Mouse (Mus musculus) hindbrain, embryonic 13.5 days (tissue): Measurements from ENCODE around the gene C3ar1. TPM values are rescaled to one million over a fixed set of nuclear protein-coding genes. Genes with fewer than 3 reads are reported as not detected.

ENCODE experiments used
- ATAC-seq: fragments of 200-750 bp; cut with Nextera tagmentation; 2 replicates; pipeline ENCODE4 v1.8.0; 2017; ENCODE audit warnings: moderate TSS enrichment; ENCODE audit not compliant: low FRiP score
- H3K27ac ChIP-seq: fragments of 300-500 bp; sonication (generic); 2 replicates; pipeline ENCODE4 v1.5.1; 2015; ENCODE audit warnings: inconsistent platforms, mild to moderate bottlenecking, moderate library complexity
- H3K27me3 ChIP-seq: fragments of 300-500 bp; sonication (generic); 2 replicates; pipeline ENCODE4 v1.6.1; 2015; ENCODE audit warnings: mild to moderate bottlenecking, inconsistent platforms
- H3K36me3 ChIP-seq: fragments of 300-500 bp; sonication (generic); 2 replicates; pipeline ENCODE4 v1.6.1; 2015; ENCODE audit warnings: mild to moderate bottlenecking, inconsistent platforms
- H3K4me1 ChIP-seq: fragments of 300-500 bp; sonication (generic); replicated peaks from 2 replicates; pipeline ENCODE4 v1.6.1; 2015; ENCODE audit warnings: inconsistent platforms
- H3K4me2 ChIP-seq: fragments of 300-500 bp; sonication (generic); 2 replicates; pipeline ENCODE4 v1.6.1; 2015; ENCODE audit warnings: inconsistent platforms, mild to moderate bottlenecking, moderate library complexity
- H3K4me3 ChIP-seq: fragments of 300-500 bp; sonication (generic); 2 replicates; pipeline ENCODE4 v1.5.1; 2015; ENCODE audit warnings: mild to moderate bottlenecking, inconsistent platforms
- H3K9ac ChIP-seq: fragments of 300-500 bp; sonication (generic); 2 replicates; pipeline ENCODE4 v1.6.1; 2015; ENCODE audit warnings: mild to moderate bottlenecking, inconsistent platforms
- H3K9me3 ChIP-seq: fragments of 300-500 bp; sonication (generic); 2 replicates; pipeline ENCODE4 v1.6.1; 2016; ENCODE audit warnings: inconsistent platforms
- WGBS: fragments of 180-500 bp; shearing (Covaris S2); methylation state at CpG from one replicate; pipeline ENCODE4 v1.1.7; 2015; 5-methylcytosine and 5-hydroxymethylcytosine counted together
- polyA plus RNA-seq: library from polyadenylated mRNA; unstranded; fragments of >200 nt; fragmentation: Nextera tagmentation; extraction: Ambion mirVana; gene quantifications from 2 replicates; pipeline ENCODE4 v1.2.1, GENCODE M21; 2015

Gene C3ar1
- polyA plus RNA-seq, 1 experiment from 2014 or later = 1.7 TPM

- Histone ChIP-seq H3K9ac (no peak overlapping the region), H3K4me1 (no peaks in the 10 kb centered on the region), H3K9me3 (no peaks in the 10 kb centered on the region), H3K27ac (no peak overlapping the region), H3K36me3 (no peaks in the 10 kb centered on the region), H3K4me3 (no peak overlapping the region), H3K4me2 (no peak overlapping the region), H3K27me3 (peaks cover 19% of the 10 kb centered on the region; the same call in 1 of the 2 replicates)
- ATAC-seq = no peak
- WGBS = 63% methylated on average over 4 of the region's 4 CpGs
These were observed 12.0 kb upstream of the C3ar1 start for GRCm38 (mm10) chr6:122867914-122868313.

DNA sequence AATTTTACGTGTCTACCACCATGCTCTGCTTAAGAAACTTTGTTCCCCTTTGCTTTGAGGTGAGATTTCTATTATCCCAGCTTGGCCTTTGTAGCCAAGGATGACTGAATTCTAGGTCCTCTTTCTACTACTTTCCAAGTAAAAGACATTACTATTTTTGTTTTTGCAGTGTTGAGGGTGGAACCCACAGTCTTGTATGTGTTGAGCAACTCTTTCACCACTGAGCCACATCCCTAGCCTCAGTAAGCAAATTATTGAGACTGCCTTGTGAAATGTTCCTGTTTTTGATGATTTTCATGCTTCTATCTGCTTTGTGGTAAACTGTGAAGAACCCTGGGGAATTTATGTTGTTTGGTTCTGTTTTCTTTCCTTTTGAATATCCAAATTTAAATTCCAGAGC, 6.9 kb upstream of the C3ar1 start:
- WGBS = 85% methylated on average over 1 of the region's 1 CpGs
- Histone ChIP-seq H3K4me3 (no peak overlapping the region), H3K36me3 (no peaks in the 10 kb centered on the region)

DNA sequence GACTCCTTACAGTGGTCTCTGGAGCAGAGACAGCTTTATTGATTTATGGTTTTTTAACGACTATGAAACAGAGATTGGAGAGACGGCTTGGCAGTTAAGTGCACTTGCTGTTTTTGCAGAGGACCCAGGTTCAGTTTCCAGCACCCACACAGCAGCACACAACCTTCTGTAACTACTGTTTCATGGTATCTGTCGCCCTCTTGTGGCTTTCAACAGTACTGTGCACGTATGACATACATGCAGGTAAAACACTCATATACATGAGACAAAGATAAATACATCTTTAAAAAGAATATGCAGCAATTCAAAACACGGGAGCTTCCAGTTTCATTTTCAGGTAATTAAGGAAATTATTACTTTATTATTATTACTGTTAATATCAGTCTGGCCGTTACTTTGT, 6.5 kb upstream of the C3ar1 start:
- Histone ChIP-seq H3K4me2 (no peak overlapping the region), H3K36me3 (no peaks in the 10 kb centered on the region), H3K4me3 (no peak overlapping the region), H3K27me3 (no peaks in the 10 kb centered on the region), H3K9ac (no peak overlapping the region), H3K4me1 (no peaks in the 10 kb centered on the region), H3K9me3 (peaks cover 16% of the 10 kb centered on the region), H3K27ac (no peak overlapping the region)
- no peak for ATAC-seq
- 81% methylated on average over 6 of the region's 6 CpGs for WGBS

More for the DNA sequence above, 6.9 kb upstream of the C3ar1 start:
- no peaks in the 10 kb centered on the region for H3K4me1 ChIP-seq
- peaks cover 16% of the 10 kb centered on the region for H3K9me3 ChIP-seq
- no peaks in the 10 kb centered on the region for H3K27me3 ChIP-seq
- no peak overlapping the region for H3K9ac ChIP-seq
- H3K27ac ChIP-seq = no peak overlapping the region
- ATAC-seq = no peak
- H3K4me2 ChIP-seq = no peak overlapping the region

DNA sequence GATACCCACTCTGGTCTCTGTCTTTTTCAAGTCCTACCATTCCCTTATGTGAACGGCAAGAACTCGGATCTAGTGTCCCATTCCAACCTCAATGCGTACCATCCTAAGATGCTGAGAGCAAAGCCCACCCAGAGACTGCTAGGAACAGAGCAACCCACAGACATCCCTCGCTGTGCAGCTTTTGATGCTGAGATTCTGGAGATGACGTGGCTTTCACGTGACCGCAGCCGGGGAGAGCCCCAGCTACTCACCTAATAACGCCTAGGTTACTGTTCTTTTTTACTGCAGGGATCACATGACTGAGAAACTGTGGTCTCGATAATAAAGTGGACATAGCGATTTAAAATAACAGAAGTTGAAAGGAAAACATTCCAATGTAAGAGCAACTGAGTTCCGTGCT, 1.4 kb downstream of the C3ar1 start:
- Histone ChIP-seq H3K4me1 (no peaks in the 10 kb centered on the region), H3K27me3 (no peaks in the 10 kb centered on the region), H3K27ac (no peak overlapping the region), H3K4me2 (no peak overlapping the region), H3K4me3 (no peak overlapping the region), H3K9me3 (no peaks in the 10 kb centered on the region), H3K9ac (no peak overlapping the region), H3K36me3 (no peaks in the 10 kb centered on the region)
- no peak for ATAC-seq
- WGBS = 86% methylated on average over 12 of the region's 12 CpGs

DNA sequence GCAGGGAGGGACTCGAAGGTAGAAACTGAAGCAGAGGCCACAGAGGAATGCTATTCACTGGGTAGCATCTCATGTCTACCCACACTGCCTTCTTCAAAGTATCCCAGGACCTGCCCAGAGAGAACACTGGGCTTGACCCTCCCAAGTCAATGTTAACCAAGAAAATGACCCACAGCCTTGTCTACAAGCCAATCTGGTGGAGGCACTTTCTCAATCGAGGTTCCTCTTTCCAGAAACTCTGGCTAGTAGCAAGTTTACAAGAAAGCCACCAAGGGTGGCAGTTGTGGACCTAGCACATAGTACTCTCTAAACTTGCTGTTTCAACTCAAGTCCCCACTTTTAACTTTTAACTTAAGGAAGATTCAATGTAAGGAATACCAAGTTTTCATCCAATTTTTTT, 3.3 kb downstream of the C3ar1 start:
- Histone ChIP-seq H3K27me3 (no peaks in the 10 kb centered on the region), H3K27ac (no peak overlapping the region), H3K36me3 (no peaks in the 10 kb centered on the region), H3K9me3 (no peaks in the 10 kb centered on the region), H3K9ac (no peak overlapping the region), H3K4me2 (no peak overlapping the region), H3K4me1 (no peaks in the 10 kb centered on the region), H3K4me3 (no peak overlapping the region)
- ATAC-seq = no peak
- WGBS = 78% methylated on average over 2 of the region's 2 CpGs

GRCm38 (mm10) chr6:122843759-122844158, 12.2 kb downstream of the C3ar1 start:
- no peaks in the 10 kb centered on the region for H3K27me3 ChIP-seq
- H3K4me3 ChIP-seq = no peak overlapping the region
- no peak overlapping the region for H3K9ac ChIP-seq
- H3K27ac ChIP-seq = no peak overlapping the region
- 62% methylated on average over 6 of the region's 6 CpGs for WGBS
- H3K36me3 ChIP-seq = peaks cover 69% of the 10 kb centered on the region
- no peaks in the 10 kb centered on the region for H3K9me3 ChIP-seq
- no peak overlapping the region for H3K4me2 ChIP-seq
- no peaks in the 10 kb centered on the region for H3K4me1 ChIP-seq
- ATAC-seq = no peak

- 85% methylated on average over 5 of the region's 5 CpGs for WGBS
- Histone ChIP-seq H3K9me3 (peaks cover 9% of the 10 kb centered on the region; the same call in 1 of the 2 replicates), H3K27me3 (no peaks in the 10 kb centered on the region), H3K27ac (no peak overlapping the region), H3K4me3 (no peak overlapping the region), H3K9ac (no peak overlapping the region), H3K36me3 (peaks cover 93% of the 10 kb centered on the region), H3K4me2 (no peak overlapping the region), H3K4me1 (no peaks in the 10 kb centered on the region)
- no peak for ATAC-seq
These were observed 18.4 kb downstream of the C3ar1 start for GRCm38 (mm10) chr6:122837539-122837938.

DNA sequence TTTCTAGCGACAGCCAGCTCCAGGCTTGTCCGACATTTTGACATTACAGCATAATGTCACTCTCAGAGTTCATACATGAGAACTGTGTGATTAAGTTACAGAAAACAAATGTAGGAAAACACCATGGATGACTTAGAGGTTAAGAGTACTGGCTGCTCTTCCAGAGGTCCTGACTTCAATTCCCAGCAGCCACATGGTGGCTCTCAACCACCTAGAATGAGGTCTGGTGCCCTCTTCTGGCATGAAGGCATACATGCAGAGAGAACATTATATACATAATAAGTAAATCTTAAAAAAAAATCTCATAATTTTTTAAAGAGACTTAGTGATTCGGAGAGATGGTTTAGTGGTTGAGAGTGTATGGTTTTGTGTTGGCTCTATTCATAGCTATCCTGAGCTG, 19.0 kb downstream of the C3ar1 start:
- Histone ChIP-seq H3K9me3 (peaks cover 9% of the 10 kb centered on the region; the same call in 1 of the 2 replicates), H3K4me1 (no peaks in the 10 kb centered on the region), H3K36me3 (peaks cover 93% of the 10 kb centered on the region), H3K4me3 (no peak overlapping the region), H3K9ac (no peak overlapping the region), H3K4me2 (no peak overlapping the region), H3K27me3 (no peaks in the 10 kb centered on the region), H3K27ac (no peak overlapping the region)
- WGBS = 98% methylated on average over 3 of the region's 3 CpGs
- ATAC-seq = no peak

- peaks cover 90% of the 10 kb centered on the region for H3K36me3 ChIP-seq
- no peak for ATAC-seq
- no peak overlapping the region for H3K4me3 ChIP-seq
- peaks cover 9% of the 10 kb centered on the region; the same call in 1 of the 2 replicates for H3K9me3 ChIP-seq
- H3K9ac ChIP-seq = no peak overlapping the region
- H3K4me1 ChIP-seq = no peaks in the 10 kb centered on the region
- no peak overlapping the region for H3K27ac ChIP-seq
- 67% methylated on average over 4 of the region's 4 CpGs for WGBS
- H3K27me3 ChIP-seq = no peaks in the 10 kb centered on the region
- no peak overlapping the region for H3K4me2 ChIP-seq
These were observed 21.6 kb downstream of the C3ar1 start for GRCm38 (mm10) chr6:122834365-122834764.

DNA sequence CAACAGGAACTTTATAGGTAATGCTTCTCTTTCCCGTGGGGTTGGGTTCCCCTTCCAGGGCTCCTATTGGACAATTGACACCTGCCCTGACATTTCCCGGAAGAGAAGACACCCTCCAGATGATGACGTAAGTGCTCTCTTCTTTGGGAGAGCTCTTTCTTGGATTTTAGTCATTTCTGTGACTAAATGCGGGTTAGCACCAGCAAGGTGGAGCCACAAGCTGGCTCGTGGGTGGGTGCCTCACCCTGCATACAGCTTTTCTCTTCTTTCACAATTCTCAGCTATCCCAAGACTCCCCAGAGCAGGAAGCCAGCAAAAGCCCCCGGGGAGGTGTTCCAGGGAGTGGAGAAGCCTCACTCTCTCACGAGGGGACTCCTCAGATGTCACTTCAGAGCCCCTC, 23.1 kb downstream of the C3ar1 start:
- no peak for ATAC-seq
- H3K36me3 ChIP-seq = peaks cover 86% of the 10 kb centered on the region
- H3K27ac ChIP-seq = no peak overlapping the region
- no peak overlapping the region for H3K9ac ChIP-seq
- no peaks in the 10 kb centered on the region for H3K27me3 ChIP-seq
- no peaks in the 10 kb centered on the region for H3K4me1 ChIP-seq
- 87% methylated on average over 7 of the region's 7 CpGs for WGBS
- peaks cover 9% of the 10 kb centered on the region; the same call in 1 of the 2 replicates for H3K9me3 ChIP-seq
- no peak overlapping the region for H3K4me2 ChIP-seq
- H3K4me3 ChIP-seq = no peak overlapping the region

- Histone ChIP-seq H3K27me3 (no peaks in the 10 kb centered on the region), H3K36me3 (peaks cover 43% of the 10 kb centered on the region), H3K4me1 (peaks cover 24% of the 10 kb centered on the region), H3K4me2 (no peak overlapping the region), H3K9me3 (no peaks in the 10 kb centered on the region), H3K27ac (no peak overlapping the region), H3K4me3 (no peak overlapping the region), H3K9ac (no peak overlapping the region)
- WGBS = 46% methylated on average over 13 of the region's 13 CpGs
- ATAC-seq = no peak
These were observed 27.9 kb downstream of the C3ar1 start for GRCm38 (mm10) chr6:122828086-122828485.

GRCm38 (mm10) chr6:122825923-122826742, 29.8 kb downstream of the C3ar1 start:
- Histone ChIP-seq H3K27me3 (no peaks in the 10 kb centered on the region), H3K27ac (peak overlapping the region; percentile 36; the same call in 1 of the 2 replicates), H3K36me3 (peaks cover 26% of the 10 kb centered on the region), H3K9ac (peak overlapping the region; percentile 67), H3K4me3 (peak overlapping the region; percentile 36), H3K9me3 (no peaks in the 10 kb centered on the region), H3K4me1 (peaks cover 41% of the 10 kb centered on the region), H3K4me2 (peak overlapping the region; percentile 61)
- ATAC-seq = peak; percentile 73
- 5% methylated on average over 27 of the region's 29 CpGs for WGBS

- no peak overlapping the region for H3K4me2 ChIP-seq
- WGBS = 95% methylated on average over 9 of the region's 9 CpGs
These were observed 30.8 kb downstream of the C3ar1 start for GRCm38 (mm10) chr6:122825166-122825565.

More at GRCm38 (mm10) chr6:122825166-122825565, 30.8 kb downstream of the C3ar1 start:
- ATAC-seq = no peak
- Histone ChIP-seq H3K27me3 (no peaks in the 10 kb centered on the region), H3K9me3 (no peaks in the 10 kb centered on the region), H3K27ac (no peak overlapping the region), H3K4me3 (no peak overlapping the region), H3K4me1 (peaks cover 51% of the 10 kb centered on the region), H3K9ac (no peak overlapping the region), H3K36me3 (peaks cover 19% of the 10 kb centered on the region)
